Mouse (Mus musculus) lung, adult 2 months (tissue): ENCODE measurements around the gene Vinac1. TPM values are rescaled to one million over a fixed set of nuclear protein-coding genes. Genes with fewer than 3 reads are reported as not detected.

Source experiments
- DNase-seq: peaks from one replicate; pipeline ENCODE4 v3.0.0; 2022
- H3K4me1 ChIP-seq: fragments of 200-500 bp; 2 replicates; pipeline ENCODE4 v1.6.1; 2011; ENCODE audit warnings: low read length; ENCODE audit not compliant: control insufficient read depth, insufficient read depth
- H3K4me3 ChIP-seq: fragments of 200-500 bp; replicated peaks from 2 replicates; pipeline ENCODE3; 2011; ENCODE audit warnings: low read depth, mild to moderate bottlenecking, control low read depth, low read length; ENCODE audit errors: extremely low read depth
- CTCF ChIP-seq: fragments of 200-500 bp; IDR thresholded peaks from 2 replicates; pipeline ENCODE4 v1.5.1; 2011; ENCODE audit warnings: mild to moderate bottlenecking, low read length, control low read depth; ENCODE audit not compliant: insufficient read depth
- POLR2A ChIP-seq: fragments of 200-500 bp; IDR thresholded peaks from 2 replicates; pipeline ENCODE4 v1.6.1; 2011; ENCODE audit warnings: low read depth, mild to moderate bottlenecking, control low read depth, low read length, borderline replicate concordance; ENCODE audit errors: extremely low read depth
- WGBS: fragments of 180-500 bp; shearing (Covaris S2); methylation state at CpG from one replicate; pipeline ENCODE4 v1.1.7; 2018; 5-methylcytosine and 5-hydroxymethylcytosine counted together
- polyA plus RNA-seq: library from polyadenylated mRNA; depleted of rRNA; stranded (reverse); fragments of >200 nt; gene quantifications from 2 replicates; pipeline ENCODE4 v1.2.3, GENCODE M21; 2012; rRNA removed

Gene Vinac1
- polyA plus RNA-seq, 1 experiment: 0.09 TPM

- Histone ChIP-seq H3K4me3 (no peak overlapping the region), H3K4me1 (no peaks in the 10 kb centered on the region)
- DNase-seq: no peak
- no peak for TF ChIP-seq POLR2A
- no peak for TF ChIP-seq CTCF
Observed at GRCm38 (mm10) chr2:129004872-129005271, 43.1 kb downstream of the Vinac1 start.

- WGBS: 83% methylated on average over 3 of the region's 3 CpGs
- no peak for DNase-seq
- no peak overlapping the region for H3K4me3 ChIP-seq
- no peak for TF ChIP-seq CTCF
- TF ChIP-seq POLR2A: no peak
- no peaks in the 10 kb centered on the region for H3K4me1 ChIP-seq
Observed at GRCm38 (mm10) chr2:128984746-128985145, 63.2 kb downstream of the Vinac1 start.

- no peaks in the 10 kb centered on the region; the same call in 1 of the 2 replicates for H3K4me1 ChIP-seq
- TF ChIP-seq POLR2A (no peak), CTCF (no peak)
- no peak for DNase-seq
- 70% methylated on average over 4 of the region's 4 CpGs for WGBS
- H3K4me3 ChIP-seq: no peak overlapping the region
Observed at GRCm38 (mm10) chr2:128975572-128975971, 72.4 kb downstream of the Vinac1 start.

Other genes starting within 250 kb of the Vinac1 start
- 11.1 and 18.5 TPM in 2 replicates for gene Tmem87b, start 230.1 kb downstream of the Vinac1 start, polyA plus RNA-seq
- gene Fbln7, start 185.2 kb downstream of the Vinac1 start, polyA plus RNA-seq: 0.38 and 1.1 TPM in 2 replicates
- 0.58 and 1.6 TPM in 2 replicates for gene Zc3h8, start 104.1 kb downstream of the Vinac1 start, polyA plus RNA-seq
- 1.00 and 1.3 TPM in 2 replicates for gene Zc3h6, start 80.8 kb downstream of the Vinac1 start, polyA plus RNA-seq
- gene Gm10762, start 80.4 kb downstream of the Vinac1 start, polyA plus RNA-seq: 4.2 and 4.6 TPM in 2 replicates
- 9.3 and 11.0 TPM in 2 replicates for gene Ttl, start 17.8 kb upstream of the Vinac1 start, polyA plus RNA-seq
- gene Polr1b, start 52.8 kb upstream of the Vinac1 start, polyA plus RNA-seq: 12.3 and 14.9 TPM in 2 replicates
- 22.5 and 24.7 TPM in 2 replicates for gene Chchd5, start 81.5 kb upstream of the Vinac1 start, polyA plus RNA-seq
- gene Slc20a1, start 150.6 kb upstream of the Vinac1 start, polyA plus RNA-seq: 17.1 and 23.3 TPM in 2 replicates
- gene Ckap2l, start 249.0 kb upstream of the Vinac1 start, polyA plus RNA-seq: 0.12 and 0.60 TPM in 2 replicates